Mouse (Mus musculus) layer of hippocampus, adult 18-20 months (tissue): ENCODE results near the gene Emc7. TPM values are rescaled to one million over a fixed set of nuclear protein-coding genes. Genes with fewer than 3 reads are reported as not detected.

Experiments
- DNase-seq, 2 experiments: peaks; one replicate each; pipeline ENCODE4 v3.0.0; 2022; ENCODE audit warnings: low spot score in 2 of 2
- total RNA-seq, 2 experiments: library from RNA; stranded (reverse); gene quantifications; 2 replicates each; pipeline ENCODE4 v1.2.3; 2021

Emc7 gene
- total RNA-seq, 2 experiments from 2014 or later = 44.6 to 45.9 TPM

DNA sequence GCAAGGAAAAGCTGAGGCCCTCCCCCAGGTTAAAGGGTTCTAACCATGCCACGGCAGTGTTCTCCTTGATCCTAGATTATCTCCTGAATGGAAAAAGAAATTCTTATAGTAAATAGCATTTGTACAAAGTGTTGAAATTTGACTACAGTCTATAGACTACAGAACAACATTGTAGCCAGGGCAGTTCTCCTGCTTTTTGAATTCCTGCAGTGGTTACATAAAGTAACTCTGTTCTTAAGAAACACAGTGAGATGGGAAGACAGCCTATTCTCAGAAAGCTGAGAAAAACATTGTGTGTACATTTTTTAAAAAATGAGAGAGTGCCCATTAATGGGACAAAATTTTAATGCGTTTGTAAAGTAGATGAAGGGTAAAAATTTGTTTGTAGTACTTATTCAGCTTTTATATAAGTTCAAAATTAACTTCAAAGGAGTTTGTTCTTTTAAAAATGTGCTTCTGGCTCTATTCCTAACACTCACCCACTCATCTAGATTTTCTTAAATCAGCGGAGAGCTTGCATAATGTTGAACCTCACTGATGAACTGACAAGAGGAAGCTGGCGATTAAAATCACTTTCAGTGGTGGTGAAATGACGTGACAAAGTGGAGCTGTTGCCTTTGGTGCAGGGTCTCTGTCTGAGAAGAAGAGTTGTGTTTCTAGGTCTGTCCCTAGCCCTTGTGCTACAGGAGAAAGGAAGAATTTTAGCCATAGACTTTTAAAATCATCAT is 20.4 kb downstream of the Emc7 start:
- DNase-seq = peak in 1 of 2 experiments; percentile 24

DNA sequence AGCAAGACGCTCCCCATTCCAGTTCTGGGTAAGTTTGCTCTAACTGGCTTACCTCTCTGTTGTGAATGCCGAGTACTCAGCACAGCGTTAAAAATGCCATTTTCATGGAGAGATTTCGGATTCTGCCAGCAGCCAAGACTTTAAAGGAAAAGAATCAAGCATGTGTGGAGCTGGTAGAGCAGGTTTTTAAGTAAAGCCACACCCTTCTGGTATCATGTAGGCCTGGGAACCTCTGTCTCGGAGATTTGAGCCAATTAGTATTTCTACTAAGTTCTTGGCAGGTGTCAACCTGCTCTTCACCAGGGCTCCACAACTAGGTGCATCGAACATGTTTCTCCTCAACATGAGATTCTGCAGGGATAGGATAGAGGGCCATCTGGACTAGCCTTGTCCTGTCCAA is 21.8 kb downstream of the Emc7 start:
- DNase-seq = no peak

DNA sequence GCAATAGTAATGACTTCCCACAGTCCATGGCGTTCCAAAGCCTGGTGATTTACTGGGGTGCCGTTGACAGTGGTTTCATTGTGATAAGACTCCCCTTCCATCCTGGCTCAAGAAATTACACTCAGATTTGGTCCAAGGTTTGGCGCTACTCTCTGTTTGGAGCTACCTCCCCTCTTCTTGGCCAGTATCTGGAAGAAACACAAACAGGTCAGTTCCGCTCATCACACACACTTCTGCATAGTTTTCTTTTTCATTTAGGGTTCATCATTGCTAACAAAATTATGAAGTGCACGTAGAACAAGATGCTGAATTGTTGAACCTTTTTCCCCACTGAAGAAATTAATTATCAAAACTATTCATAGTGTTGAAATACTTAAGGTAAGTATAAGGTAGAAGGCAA is 25.9 kb downstream of the Emc7 start, which contains the start of gene Chrm5:
TSS of gene Chrm5 (minus strand) at position 101 of the 400 bp plus-strand sequence.
- DNase-seq = no peak

DNA sequence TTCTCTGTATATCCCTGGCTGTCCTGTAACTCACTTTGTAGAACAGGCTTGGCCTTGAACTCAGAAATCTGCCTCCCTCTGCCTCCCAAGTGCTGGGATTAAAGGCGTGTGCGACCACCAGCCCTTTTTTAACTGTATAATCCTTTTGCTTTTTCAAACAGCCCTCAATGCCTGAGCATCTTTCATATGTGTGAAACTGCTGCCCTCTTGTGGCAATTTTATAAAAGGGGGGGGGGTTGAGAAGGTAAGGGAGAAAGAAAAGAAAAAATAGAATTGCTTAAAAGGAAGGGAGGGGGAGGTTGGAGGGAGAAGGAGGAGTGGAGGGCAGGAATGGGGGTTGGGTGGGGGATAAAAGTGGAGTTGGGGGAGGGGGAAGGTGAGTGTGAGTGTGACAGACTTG is 26.8 kb downstream of the Emc7 start:
- no peak for DNase-seq

DNA sequence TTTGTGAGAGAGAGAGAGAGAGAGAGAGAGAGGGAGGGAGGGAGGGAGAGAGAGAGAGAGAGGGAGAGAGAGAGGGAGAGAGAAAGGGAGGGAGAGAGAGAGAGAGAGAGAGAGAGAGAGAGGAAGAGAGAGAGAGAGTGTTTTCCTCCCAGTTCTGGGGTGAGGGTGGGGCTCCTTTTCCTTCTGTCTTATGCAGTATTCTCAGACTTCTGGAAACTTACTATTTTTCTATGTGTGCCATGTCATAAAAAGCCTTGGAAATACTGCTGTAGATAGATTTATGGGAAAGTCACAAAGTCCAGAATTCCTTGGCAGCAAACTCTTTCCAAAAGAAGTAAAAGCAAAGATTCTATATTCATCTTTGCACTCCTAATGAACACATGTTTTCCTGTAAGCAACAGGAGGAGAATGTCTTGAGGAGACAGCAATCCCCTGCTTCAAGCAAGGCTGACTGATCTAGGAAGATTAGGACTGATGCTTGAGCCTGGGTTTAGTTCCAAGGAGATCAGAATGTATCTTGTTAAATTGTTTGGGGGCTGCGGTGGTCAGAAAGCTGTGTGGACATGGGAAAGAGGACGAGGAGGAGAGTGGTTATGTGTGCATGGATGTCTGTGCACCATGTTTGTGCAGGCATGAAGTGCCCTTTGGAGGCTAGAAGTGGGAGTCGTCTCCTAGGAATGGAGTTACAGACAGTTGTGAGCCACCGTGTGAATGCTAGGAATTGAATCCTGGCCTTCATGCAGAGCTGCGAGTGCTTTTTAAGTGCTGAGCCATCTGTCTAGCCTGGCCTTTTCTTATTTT is 27.9 kb downstream of the Emc7 start:
- peak in 1 of 2 experiments; percentile 26 for DNase-seq

DNA sequence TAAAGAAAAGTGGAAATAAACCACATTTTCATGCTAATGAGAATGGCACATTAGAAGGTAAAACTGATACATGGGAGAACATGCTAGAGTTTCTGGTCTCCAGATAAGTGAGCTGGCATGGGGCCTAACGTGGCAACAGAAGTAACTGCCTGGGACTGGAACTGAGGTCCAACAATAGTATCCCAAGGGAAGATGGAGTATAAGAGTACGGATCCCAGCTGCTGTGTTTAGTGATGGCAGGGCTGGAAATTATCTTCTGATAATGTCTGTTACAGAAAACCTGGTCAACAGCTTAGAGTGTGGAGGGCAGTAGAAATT is 28.5 kb downstream of the Emc7 start:
- DNase-seq = no peak

DNA sequence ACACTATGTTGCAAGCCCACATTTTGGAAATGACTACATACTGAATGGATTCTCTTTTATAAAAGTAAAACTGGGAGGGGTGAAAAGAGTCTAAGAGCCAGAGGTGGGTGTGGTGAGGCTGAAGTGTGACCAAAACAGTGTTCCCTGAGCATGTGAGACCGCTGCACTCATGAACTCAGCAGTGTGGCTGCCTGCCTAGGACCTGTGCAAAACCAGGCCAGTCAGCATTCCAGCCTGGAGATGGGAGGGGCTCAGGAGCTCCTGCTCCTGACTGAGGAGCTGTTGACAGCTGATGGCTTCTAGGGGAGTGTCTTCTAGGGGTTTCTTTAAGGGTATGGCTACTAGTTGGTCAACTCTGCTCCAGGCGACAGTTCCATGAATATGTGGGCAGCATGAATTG is 30.1 kb downstream of the Emc7 start:
- DNase-seq = no peak

DNA sequence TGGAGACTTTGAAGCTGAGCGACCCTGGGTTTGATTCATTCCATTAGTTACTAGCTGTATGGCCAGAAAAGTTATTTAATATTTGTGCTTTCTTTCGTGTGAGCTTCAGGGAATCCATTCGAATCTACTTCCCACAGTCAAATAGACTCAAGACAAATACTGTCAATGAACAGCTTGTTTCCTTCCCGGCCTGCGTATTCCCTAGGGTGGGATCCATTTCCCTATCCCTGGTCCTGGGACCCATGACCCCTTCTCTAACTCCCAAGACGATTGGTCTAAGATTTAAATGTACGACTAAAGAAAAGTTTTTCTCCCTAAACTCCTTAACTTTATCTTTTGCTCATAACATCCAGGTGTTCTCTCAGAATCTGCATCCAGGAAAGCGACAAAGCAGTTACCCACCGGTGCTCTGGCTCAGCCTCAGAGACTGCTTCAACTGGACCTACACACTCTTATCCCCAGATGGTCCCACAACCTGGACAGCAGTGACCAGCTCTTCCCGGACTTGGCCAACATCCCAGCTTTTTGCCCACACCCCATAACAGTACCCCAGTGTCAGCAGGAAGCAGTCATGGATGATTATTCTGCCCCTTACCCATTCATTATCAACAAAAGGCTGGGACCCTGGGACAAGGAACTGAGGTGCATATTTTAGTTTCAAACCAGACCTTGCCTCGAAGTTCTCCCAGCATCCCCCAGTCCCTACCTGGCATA is 35.8 kb downstream of the Emc7 start:
- DNase-seq = no peak

DNA sequence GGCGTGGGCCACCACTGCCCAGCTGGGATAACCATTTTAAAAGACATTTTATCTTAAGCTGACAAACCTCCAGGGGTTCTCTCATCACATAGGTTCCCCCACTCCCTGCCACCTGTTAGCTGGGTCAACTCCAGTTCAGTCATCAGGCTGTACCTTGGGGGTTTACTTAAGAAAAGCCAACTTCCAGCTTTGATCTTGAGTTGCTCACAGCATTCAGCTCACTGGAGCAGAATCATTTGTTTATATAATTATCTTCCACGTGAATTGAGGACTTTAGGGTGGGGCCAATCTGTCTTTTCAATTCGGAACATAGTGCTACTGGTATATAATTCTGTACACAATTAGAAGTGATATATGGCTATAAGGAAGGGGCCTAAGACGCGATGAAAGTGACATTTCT is 36.8 kb downstream of the Emc7 start:
- DNase-seq = no peak

DNA sequence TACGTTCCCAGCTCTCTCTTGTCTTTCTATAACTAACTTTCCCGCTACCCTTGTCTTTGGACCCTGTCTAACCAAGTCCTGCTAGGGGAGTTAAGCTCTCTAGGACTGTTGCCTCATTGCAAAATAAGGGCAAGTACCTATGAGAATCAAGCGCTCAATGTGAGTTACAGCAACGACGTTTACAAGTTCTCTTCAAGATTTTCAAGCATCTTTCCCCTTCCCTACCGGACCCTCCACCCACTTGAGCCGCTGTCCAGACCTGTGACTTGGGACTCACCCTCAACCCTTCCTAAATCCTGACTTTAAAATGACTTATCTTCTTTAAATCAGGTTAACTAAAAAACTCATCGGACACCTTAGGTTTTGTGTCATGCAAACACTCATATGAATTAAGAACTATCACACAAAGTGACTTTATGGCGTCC is 37.6 kb downstream of the Emc7 start:
- no peak for DNase-seq

DNA sequence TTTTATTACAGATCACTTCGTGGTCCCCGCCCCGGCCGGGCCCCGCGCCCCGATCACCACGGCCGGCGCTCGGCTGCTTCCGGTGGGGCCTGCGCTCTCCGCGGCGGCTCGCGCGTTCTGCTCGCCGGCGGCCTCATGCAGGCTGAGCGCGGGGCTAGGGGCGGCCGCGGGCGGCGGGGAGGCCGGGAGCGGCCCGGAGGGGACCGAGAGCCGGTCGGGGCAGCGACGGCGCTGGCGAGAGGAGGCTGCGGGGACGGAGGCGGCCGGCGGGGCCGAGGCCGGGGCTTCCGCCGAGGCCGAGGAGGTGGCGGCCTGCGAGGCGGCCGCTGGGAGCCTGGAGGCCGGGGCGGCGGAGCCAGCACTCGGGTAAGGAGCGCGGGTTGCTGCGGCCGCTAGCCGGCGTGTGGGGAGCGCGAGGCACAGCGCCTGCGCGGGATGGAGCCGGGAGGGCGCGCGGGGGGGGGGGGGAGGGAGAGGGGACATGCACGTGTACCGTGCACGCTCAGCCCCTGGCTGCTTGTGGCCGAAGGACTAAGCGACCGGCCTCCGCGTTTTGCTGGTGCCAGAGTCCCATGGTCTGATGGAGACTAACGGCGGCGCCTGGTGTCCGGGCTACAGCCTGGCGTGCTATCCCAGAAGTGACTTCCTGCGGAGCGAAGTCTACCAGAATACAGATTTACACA is 38.2 kb downstream of the Emc7 start, which contains the start of gene Aven:
TSS of gene Aven (plus strand) at position 109 of the 683 bp plus-strand sequence.
- DNase-seq = peak; percentile 75 to 82

DNA sequence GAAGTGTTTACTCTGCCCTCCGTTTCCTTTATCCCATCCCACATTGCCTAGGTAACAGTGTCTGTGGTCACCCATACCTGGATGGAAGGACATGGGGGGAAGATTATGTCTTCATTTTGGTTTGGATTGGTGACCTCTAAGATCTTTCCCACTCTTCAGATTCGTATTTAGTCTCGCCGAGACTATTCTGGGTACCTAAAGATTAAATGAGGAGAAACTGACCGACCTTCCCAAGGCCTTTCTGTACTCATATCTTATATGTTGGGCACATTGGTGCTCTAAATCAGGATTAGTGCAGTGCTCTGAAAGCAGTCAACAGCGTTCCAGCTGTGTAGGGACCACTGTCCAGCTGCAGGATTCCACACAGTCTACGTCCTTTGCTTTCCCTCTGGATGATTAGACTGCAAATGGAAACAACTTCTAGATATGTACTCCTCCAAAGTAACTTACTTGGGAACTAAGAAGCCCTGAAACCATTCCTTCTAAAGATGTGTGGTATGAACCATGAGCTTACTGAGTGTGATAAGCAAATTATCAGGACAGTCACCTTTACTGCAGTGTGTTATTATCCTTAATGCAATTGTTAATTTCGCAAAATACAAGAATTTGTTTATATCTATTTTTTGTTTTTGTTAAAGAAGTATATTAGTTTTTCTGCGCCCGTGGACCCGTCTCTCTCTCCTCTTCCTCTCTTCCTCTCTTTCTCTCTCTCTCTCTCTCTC is 38.9 kb downstream of the Emc7 start:
- no peak for DNase-seq

DNA sequence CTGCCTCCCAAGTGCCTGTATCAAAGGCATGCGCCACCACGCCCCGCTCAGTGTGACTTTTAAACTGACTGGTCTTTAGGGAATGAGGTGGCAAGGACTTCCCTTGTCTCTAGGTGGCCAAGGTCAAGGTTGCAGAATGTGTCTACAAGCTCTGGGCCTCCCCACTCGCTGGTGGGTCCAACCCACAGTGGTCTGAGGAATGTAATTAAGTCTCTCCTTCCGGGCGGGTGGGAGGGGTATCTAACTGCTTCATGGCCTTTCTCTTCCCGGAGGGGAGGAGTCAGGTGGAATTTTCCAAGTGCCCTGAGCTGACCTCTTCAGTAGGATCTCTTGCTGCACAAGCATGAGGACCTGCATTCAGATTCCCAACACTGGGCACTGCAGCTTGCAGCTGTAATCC is 43.1 kb downstream of the Emc7 start:
- DNase-seq = no peak

DNA sequence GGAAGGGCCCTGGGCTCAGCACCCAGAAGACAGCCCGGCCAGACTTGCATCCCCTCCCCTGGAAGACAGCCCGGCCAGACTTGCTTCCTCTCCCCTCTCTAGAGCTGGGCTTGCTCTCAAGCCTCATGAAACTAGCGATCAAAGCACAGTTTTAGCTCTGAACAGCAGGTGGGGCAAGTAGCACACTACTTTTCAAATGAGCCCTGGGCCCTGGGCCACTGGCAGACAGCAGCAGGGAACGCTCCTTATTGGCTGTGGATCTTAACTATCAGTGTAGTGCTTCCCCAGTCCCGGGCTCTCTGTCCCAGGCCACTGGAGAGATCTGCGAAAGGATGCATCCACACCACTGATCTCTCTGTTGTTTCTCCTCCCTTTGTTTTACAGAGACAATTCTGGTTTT is 46.4 kb downstream of the Emc7 start:
- DNase-seq = peak; percentile 67 to 91

DNA sequence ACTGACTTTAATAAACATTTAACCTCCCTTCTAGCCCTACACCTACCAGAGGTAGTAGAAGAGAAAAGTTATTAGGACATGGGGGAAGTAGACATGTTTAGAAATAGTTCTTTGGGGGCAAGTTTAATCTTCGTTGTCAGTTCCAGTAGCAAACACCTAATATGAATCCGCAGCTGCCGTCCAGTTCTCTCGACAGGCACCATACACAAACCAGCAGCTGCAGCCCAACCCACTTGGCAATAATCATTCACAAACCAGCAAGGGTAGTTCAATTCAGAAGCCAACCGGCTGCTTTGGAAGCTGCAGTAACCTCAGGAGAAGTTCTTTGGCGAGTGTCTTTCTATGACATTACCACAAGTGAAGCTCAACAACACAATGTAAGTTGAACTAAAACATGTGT is 49.2 kb downstream of the Emc7 start:
- DNase-seq = no peak

DNA sequence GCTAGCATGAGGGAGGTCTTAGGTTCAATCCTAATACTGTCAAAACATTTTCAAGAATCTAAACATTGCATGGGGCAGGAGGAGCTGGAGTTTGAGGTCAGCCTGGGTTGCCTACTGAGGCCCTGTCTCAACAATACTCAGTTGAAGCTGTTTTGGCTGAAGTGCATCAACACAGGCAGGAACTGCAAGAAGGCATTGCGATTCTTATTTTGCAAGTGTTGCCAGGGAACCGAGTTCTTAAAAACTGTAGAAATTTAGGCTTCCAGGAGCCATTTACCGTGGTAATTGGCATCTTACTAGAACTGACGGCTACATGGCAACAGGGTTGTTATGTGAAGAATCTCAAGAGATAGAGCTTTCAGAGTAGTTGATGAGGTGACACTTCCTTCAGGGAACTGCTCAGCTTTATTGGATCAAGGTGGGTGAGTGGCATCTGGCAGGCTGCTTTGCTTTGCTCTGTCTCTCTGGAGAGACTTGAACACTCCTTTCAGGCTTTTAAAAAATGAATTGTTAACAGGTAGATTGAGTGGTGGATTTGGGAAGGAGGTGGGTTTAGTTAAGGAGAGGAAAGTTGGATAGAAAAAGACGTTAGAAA is 52.1 kb downstream of the Emc7 start:
- DNase-seq = no peak

DNA sequence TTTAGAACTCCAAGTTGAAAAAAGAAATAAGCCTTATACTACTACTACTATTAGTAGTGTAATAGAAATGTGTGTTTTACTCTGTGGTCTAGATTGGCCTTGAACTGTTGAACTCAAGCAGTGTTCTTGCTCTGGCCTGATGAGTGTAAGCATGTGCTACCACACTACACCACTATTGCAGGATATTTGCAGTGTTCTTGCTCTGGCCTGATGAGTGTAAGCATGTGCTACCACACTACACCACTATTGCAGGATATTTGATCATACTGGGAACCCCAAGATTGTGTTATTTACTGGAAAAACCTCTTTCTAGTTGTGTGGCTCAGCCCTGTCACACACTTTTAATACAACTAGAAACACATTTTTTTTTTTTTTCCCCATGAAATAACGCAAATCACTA is 52.6 kb downstream of the Emc7 start:
- no peak for DNase-seq

DNA sequence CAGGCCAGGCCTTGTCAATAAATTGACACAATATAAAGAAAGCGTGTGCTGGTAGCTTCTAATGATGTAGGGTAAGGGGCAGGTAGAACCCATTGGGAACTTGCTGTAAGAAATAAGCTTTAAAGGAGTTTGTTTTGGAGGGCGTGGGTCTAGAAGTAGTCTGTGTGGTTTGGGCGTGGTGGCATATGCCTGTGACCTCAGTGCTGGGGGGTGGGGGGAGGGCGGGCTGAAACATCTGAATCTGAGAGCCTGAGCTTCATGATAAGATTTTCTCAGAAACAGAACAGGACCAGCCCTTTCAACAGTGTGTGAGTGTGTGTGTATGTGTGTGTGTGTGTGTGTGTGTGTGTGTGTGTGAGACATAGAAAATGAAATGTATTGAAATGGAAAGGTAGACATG is 55.3 kb downstream of the Emc7 start:
- DNase-seq = no peak

DNA sequence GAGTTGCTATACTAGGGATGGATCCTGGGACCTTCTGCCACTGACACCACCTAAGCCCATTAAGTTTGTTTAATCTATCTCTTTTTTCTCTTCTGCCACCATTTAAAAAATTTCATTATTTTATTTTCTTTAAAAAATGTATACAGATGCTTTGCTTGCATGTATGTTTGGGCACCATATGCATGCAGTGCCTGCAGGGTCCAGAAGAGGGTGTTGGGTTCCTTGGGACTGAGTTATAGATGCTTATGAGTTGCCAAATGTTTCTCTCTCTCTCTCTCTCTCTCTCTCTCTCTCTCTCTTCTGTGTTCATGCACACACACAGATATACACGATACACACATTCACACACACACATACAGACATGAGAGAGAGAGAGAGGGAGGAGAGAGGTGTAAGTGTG is 58.2 kb downstream of the Emc7 start:
- no peak for DNase-seq

DNA sequence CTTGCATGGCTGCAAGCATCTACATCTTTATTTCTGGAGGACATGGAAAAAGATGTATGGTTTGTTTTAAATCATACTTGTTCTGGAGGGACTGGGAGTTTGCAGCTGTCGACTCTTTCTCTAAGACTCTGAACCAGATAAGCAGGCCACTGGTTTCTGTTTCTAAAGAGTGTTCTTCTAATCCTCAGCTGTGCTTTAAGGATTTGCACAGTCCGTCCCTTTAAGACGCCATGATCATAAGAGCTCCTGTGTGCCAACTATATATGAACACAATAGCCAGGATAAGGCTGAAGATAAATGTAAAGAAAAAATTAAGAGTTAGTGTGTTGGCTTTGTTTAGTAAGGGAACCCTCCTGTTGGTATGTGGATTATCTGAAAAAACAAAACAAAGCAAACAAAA is 61.9 kb downstream of the Emc7 start:
- DNase-seq = no peak
